Comparison of ENCODE assay signal across 11 mouse cellular contexts in the genomic region with DNA sequence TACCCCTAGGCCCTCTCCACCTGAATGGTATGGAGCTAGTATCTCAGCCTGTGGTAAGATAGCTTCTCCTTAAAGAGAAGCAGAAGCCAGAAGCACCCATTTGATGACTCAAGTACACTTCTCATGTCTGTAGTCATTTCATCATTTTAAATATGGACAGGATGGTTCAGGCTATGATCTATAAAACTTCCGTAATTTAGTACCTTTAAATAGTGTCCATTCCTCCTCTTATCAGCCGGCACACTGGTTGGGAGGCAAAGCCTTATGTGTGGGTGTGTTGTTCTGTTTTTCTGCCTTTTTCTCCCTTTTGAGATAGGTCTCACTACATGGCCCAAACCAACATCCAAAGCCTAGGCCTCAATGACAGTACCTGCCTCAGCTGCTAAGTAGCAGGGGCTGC. TPM values are rescaled to one million over a fixed set of nuclear protein-coding genes. Genes with fewer than 3 reads are reported as not detected.
DNase-seq lines count a peak whose midpoint lies in the region; ATAC-seq and TF ChIP-seq lines count a peak whose summit lies in the region.
"Had no signal": no experiment of that assay in that cellular context is flagged by ENCODE, and none has a peak within 500 bp of the region (broad histone marks: within the 10 kb centered on the region; RNA-seq: fewer than 3 reads in every experiment).

No protein-coding gene starts in this region.

- H3K79me2 ChIP-seq in myocyte (ENCODE audit: control insufficient read depth, insufficient read depth) = peaks cover 74% of the 10 kb centered on the region

- no peak overlapping the region for H3K4me3 ChIP-seq in heart, embryonic 12.5 days
- no peak overlapping the region for H3K4me3 ChIP-seq in heart, embryonic 10.5 days
- H3K4me3 ChIP-seq in lung, embryonic 14.5 days (ENCODE audit: low read depth, low read length) = no peak overlapping the region
- H3K4me3 ChIP-seq in hindbrain, embryonic 14.5 days (replicated peaks; ENCODE audit: low read length) = no peak overlapping the region
- H3K4me3 ChIP-seq in myocyte = no peak overlapping the region
- no peak overlapping the region for H3K4me3 ChIP-seq in thymus, adult 2 months (ENCODE audit: control insufficient read depth, insufficient read depth, low read length)

- no peak overlapping the region for H3ac ChIP-seq in myocyte (ENCODE audit: control insufficient read depth, insufficient read length)

- H3K4me1 ChIP-seq in heart, embryonic 12.5 days (replicated peaks) = peaks cover 66% of the 10 kb centered on the region
- peaks cover 64% of the 10 kb centered on the region for H3K4me1 ChIP-seq in heart, embryonic 10.5 days
- peaks cover 16% of the 10 kb centered on the region for H3K4me1 ChIP-seq in lung, embryonic 14.5 days (ENCODE audit: insufficient read depth)
- H3K4me1 ChIP-seq in hindbrain, embryonic 14.5 days (replicated peaks; ENCODE audit: control insufficient read depth, insufficient read depth, low read length) = peaks cover 62% of the 10 kb centered on the region
- H3K4me1 ChIP-seq in thymus, adult 2 months (replicated peaks; ENCODE audit: control insufficient read depth, insufficient read depth, low read length) = peaks cover 16% of the 10 kb centered on the region

- 0 out of 2 replicates have a peak overlapping the region, but pooled peaks have one; percentile 36 for H3K9ac ChIP-seq in heart, embryonic 12.5 days
- H3K9ac ChIP-seq in lung, embryonic 14.5 days = no peak overlapping the region
- H3K9ac ChIP-seq in hindbrain, embryonic 14.5 days = peak overlapping the region; percentile 94; the same call in 1 of the 2 replicates

- no peak for DNase-seq in heart, embryonic 10.5 days (ENCODE audit: low spot score)
- DNase-seq in lung, embryonic 14.5 days = no peak
- DNase-seq in lung, postnatal 25 days (ENCODE audit: low spot score) = no peak
- no peak for DNase-seq in hindbrain, embryonic 14.5 days (ENCODE audit: low spot score)
- DNase-seq in urinary bladder, postnatal 4 days (ENCODE audit: low spot score in 2 of 2) = no peak
- no peak for DNase-seq in thymus, adult 2 months
- DNase-seq: cerebellum, postnatal 25 days; spleen, adult 18-20 months had no signal

- H3K27ac ChIP-seq in heart, embryonic 12.5 days (ENCODE audit: poor library complexity, severe bottlenecking) = no peak overlapping the region
- no peak overlapping the region for H3K27ac ChIP-seq in heart, embryonic 10.5 days
- H3K27ac ChIP-seq in lung, embryonic 14.5 days (ENCODE audit: low read depth) = no peak overlapping the region
- H3K27ac ChIP-seq in hindbrain, embryonic 14.5 days = no peak overlapping the region
- no peak overlapping the region for H3K27ac ChIP-seq in thymus, adult 2 months (ENCODE audit: control insufficient read depth, insufficient read depth, low read length)

- no peak for TF ChIP-seq CTCF in lung, embryonic 14.5 days (IDR thresholded peaks at IDR 0.05; ENCODE audit: low read depth)
- no peak for TF ChIP-seq CTCF in thymus, adult 2 months (IDR thresholded peaks at IDR 0.05; ENCODE audit: borderline replicate concordance, control insufficient read depth, extremely low read depth, insufficient read depth, low read length, poor library complexity)

- H3K27me3 ChIP-seq in heart, embryonic 12.5 days (replicated peaks) = no peaks in the 10 kb centered on the region
- H3K27me3 ChIP-seq in heart, embryonic 10.5 days (ENCODE audit: insufficient read depth, poor library complexity, severe bottlenecking) = no peaks in the 10 kb centered on the region
- no peaks in the 10 kb centered on the region for H3K27me3 ChIP-seq in lung, embryonic 14.5 days (ENCODE audit: insufficient read depth, low read length)
- H3K27me3 ChIP-seq in hindbrain, embryonic 14.5 days (ENCODE audit: control insufficient read depth, insufficient read depth, low read length) = no peaks in the 10 kb centered on the region
- H3K27me3 ChIP-seq in myocyte (ENCODE audit: control insufficient read depth, insufficient read depth, insufficient read length) = no peaks in the 10 kb centered on the region
- H3K27me3 ChIP-seq in thymus, adult 2 months (ENCODE audit: control insufficient read depth, insufficient read depth, low read length) = no peaks in the 10 kb centered on the region

- no peaks in the 10 kb centered on the region for H3K9me3 ChIP-seq in heart, embryonic 12.5 days (replicated peaks)
- no peaks in the 10 kb centered on the region for H3K9me3 ChIP-seq in heart, embryonic 10.5 days
- no peaks in the 10 kb centered on the region for H3K9me3 ChIP-seq in lung, embryonic 14.5 days (ENCODE audit: low read depth, low read length)
- H3K9me3 ChIP-seq in hindbrain, embryonic 14.5 days (ENCODE audit: control insufficient read depth, low read length) = no peaks in the 10 kb centered on the region

- H3K36me3 ChIP-seq in heart, embryonic 12.5 days = peaks cover 31% of the 10 kb centered on the region
- H3K36me3 ChIP-seq in heart, embryonic 10.5 days = peaks cover 32% of the 10 kb centered on the region
- peaks cover 26% of the 10 kb centered on the region for H3K36me3 ChIP-seq in lung, embryonic 14.5 days (ENCODE audit: insufficient read depth)
- peaks cover 13% of the 10 kb centered on the region for H3K36me3 ChIP-seq in hindbrain, embryonic 14.5 days (replicated peaks; ENCODE audit: control insufficient read depth, insufficient read depth)
- peaks cover 10% of the 10 kb centered on the region for H3K36me3 ChIP-seq in myocyte (ENCODE audit: control insufficient read depth, insufficient read depth)
- H3K36me3 ChIP-seq in thymus, adult 2 months (ENCODE audit: control insufficient read depth, insufficient read depth, low read length) = peaks cover 7% of the 10 kb centered on the region; the same call in 1 of the 2 replicates

- WGBS in heart, embryonic 12.5 days = 65% methylated on average over 2 of the region's 2 CpGs
- whole genome bisulfite sequencing in heart, embryonic 10.5 days = 78% methylated on average over 2 of the region's 2 CpGs
- 82% methylated on average over 2 of the region's 2 CpGs for WGBS in lung, embryonic 14.5 days
- 90% methylated on average over 2 of the region's 2 CpGs for WGBS in hindbrain, embryonic 14.5 days
- 97% methylated on average over 2 of the region's 2 CpGs for WGBS in thymus, adult 2 months

- no peak for ATAC-seq in heart, embryonic 12.5 days (ENCODE audit: insufficient number of reproducible peaks, low FRiP score)
- no peak for ATAC-seq in lung, embryonic 14.5 days (ENCODE audit: insufficient read depth)
- ATAC-seq in hindbrain, embryonic 14.5 days (ENCODE audit: low FRiP score) = no peak
- ATAC-seq: intestine, embryonic 16.5 days had no signal

- no peak overlapping the region for H3K4me2 ChIP-seq in heart, embryonic 12.5 days
- 0 out of 2 replicates have a peak overlapping the region, but pooled peaks have one; percentile 76 for H3K4me2 ChIP-seq in lung, embryonic 14.5 days
- H3K4me2 ChIP-seq in hindbrain, embryonic 14.5 days (replicated peaks) = peak overlapping the region; percentile 79
- peak overlapping the region; percentile 90 for H3K4me2 ChIP-seq in myocyte (ENCODE audit: low read depth)

- TF ChIP-seq POLR2A in myocyte (IDR thresholded peaks at IDR 0.05; ENCODE audit: insufficient read length, low read depth) = no peak
- no peak for TF ChIP-seq POLR2A in thymus, adult 2 months (IDR thresholded peaks at IDR 0.05; ENCODE audit: control insufficient read depth, extremely low read depth, insufficient read depth, low read length, poor library complexity)

TF ChIP-seq in myocyte, 11 proteins besides CTCF, POLR2A, EP300 and RAD21 (continues in another document):
- TF ChIP-seq TCF12 (IDR thresholded peaks at IDR 0.05; ENCODE audit: insufficient read depth, poor library complexity, severe bottlenecking) = no peak

RNA-seq across cellular contexts. Expression of a gene that starts 3.7 kb away (rescaled TPM):
- 20.4 and 21.2 TPM in 2 replicates for polyA plus RNA-seq in heart, embryonic 12.5 days (2016; fragmentation: Nextera tagmentation; extraction: Ambion mirVana)
- polyA plus RNA-seq in heart, embryonic 10.5 days (2016; fragmentation: Nextera tagmentation; extraction: Ambion mirVana) = 18.4 and 19.5 TPM in 2 replicates
- polyA plus RNA-seq in lung, embryonic 14.5 days (2014; fragmentation: Nextera tagmentation; extraction: Ambion mirVana) = 29.2 and 30.2 TPM in 2 replicates
- polyA plus RNA-seq in hindbrain, embryonic 14.5 days (2014; fragmentation: Nextera tagmentation; extraction: Ambion mirVana) = 25.1 and 31.8 TPM in 2 replicates
- polyA plus RNA-seq in myocyte (2012; fragmentation: generic; extraction: Trizol) = 7.2 TPM
- 19.2 and 23.4 TPM in 2 replicates for polyA plus RNA-seq in thymus, adult 2 months (2012; rRNA removed)

RNA-seq across cellular contexts. Expression of a gene that starts 4.3 kb away (rescaled TPM):
- polyA plus RNA-seq in heart, embryonic 12.5 days (2016; fragmentation: Nextera tagmentation; extraction: Ambion mirVana) = 232 and 236 TPM in 2 replicates
- 224 and 232 TPM in 2 replicates for polyA plus RNA-seq in heart, embryonic 10.5 days (2016; fragmentation: Nextera tagmentation; extraction: Ambion mirVana)
- polyA plus RNA-seq in lung, embryonic 14.5 days (2014; fragmentation: Nextera tagmentation; extraction: Ambion mirVana) = 224 and 227 TPM in 2 replicates
- polyA plus RNA-seq in hindbrain, embryonic 14.5 days (2014; fragmentation: Nextera tagmentation; extraction: Ambion mirVana) = 169 and 194 TPM in 2 replicates
- polyA plus RNA-seq in myocyte (2012; fragmentation: generic; extraction: Trizol) = 111 TPM
- 33.5 and 39.5 TPM in 2 replicates for polyA plus RNA-seq in thymus, adult 2 months (2012; rRNA removed)

RNA-seq across cellular contexts. Expression of a gene that starts 8.8 kb away (rescaled TPM):
- 32.4 and 34.0 TPM in 2 replicates for polyA plus RNA-seq in heart, embryonic 12.5 days (2016; fragmentation: Nextera tagmentation; extraction: Ambion mirVana)
- polyA plus RNA-seq in heart, embryonic 10.5 days (2016; fragmentation: Nextera tagmentation; extraction: Ambion mirVana) = 25.9 and 33.1 TPM in 2 replicates
- polyA plus RNA-seq in lung, embryonic 14.5 days (2014; fragmentation: Nextera tagmentation; extraction: Ambion mirVana) = 29.9 and 37.3 TPM in 2 replicates
- polyA plus RNA-seq in hindbrain, embryonic 14.5 days (2014; fragmentation: Nextera tagmentation; extraction: Ambion mirVana) = 38.5 and 50.5 TPM in 2 replicates
- polyA plus RNA-seq in myocyte (2012; fragmentation: generic; extraction: Trizol) = 74.9 TPM
- 296 and 301 TPM in 2 replicates for polyA plus RNA-seq in thymus, adult 2 months (2012; rRNA removed)

RNA-seq across cellular contexts. Expression of a gene that starts 24.4 kb away (rescaled TPM):
- polyA plus RNA-seq in heart, embryonic 12.5 days (2016; fragmentation: Nextera tagmentation; extraction: Ambion mirVana) = 93.4 and 97.4 TPM in 2 replicates
- 101 and 113 TPM in 2 replicates for polyA plus RNA-seq in heart, embryonic 10.5 days (2016; fragmentation: Nextera tagmentation; extraction: Ambion mirVana)
- polyA plus RNA-seq in lung, embryonic 14.5 days (2014; fragmentation: Nextera tagmentation; extraction: Ambion mirVana) = 96.0 and 100 TPM in 2 replicates
- polyA plus RNA-seq in hindbrain, embryonic 14.5 days (2014; fragmentation: Nextera tagmentation; extraction: Ambion mirVana) = 84.9 and 87.1 TPM in 2 replicates
- polyA plus RNA-seq in myocyte (2012; fragmentation: generic; extraction: Trizol) = 68.6 TPM
- polyA plus RNA-seq in thymus, adult 2 months (2012; rRNA removed) = 486 and 497 TPM in 2 replicates

RNA-seq across cellular contexts. Expression of a gene that starts 30.4 kb away (rescaled TPM):
- polyA plus RNA-seq in heart, embryonic 12.5 days (2016; fragmentation: Nextera tagmentation; extraction: Ambion mirVana) = 181 and 191 TPM in 2 replicates
- 87.0 and 172 TPM in 2 replicates for polyA plus RNA-seq in heart, embryonic 10.5 days (2016; fragmentation: Nextera tagmentation; extraction: Ambion mirVana)
- polyA plus RNA-seq in lung, embryonic 14.5 days (2014; fragmentation: Nextera tagmentation; extraction: Ambion mirVana) = 0.75 and 2.8 TPM in 2 replicates
- 0.07 and 0.09 TPM in 2 replicates for polyA plus RNA-seq in hindbrain, embryonic 14.5 days (2014; fragmentation: Nextera tagmentation; extraction: Ambion mirVana)
- polyA plus RNA-seq in myocyte (2012; fragmentation: generic; extraction: Trizol) = 165 TPM
- 0.51 and 2.8 TPM in 2 replicates for polyA plus RNA-seq in thymus, adult 2 months (2012; rRNA removed)
